Mouse (Mus musculus) midbrain, embryonic 15.5 days (tissue): ENCODE results near the gene Gm867. TPM values are rescaled to one million over a fixed set of nuclear protein-coding genes. Genes with fewer than 3 reads are reported as not detected.

Source experiments
- ATAC-seq: fragments of 200-750 bp; cut with Nextera tagmentation; replicated peaks from 2 replicates; pipeline ENCODE4 v1.8.0; 2017; ENCODE audit warnings: moderate TSS enrichment
- H3K27ac ChIP-seq: fragments of 300-500 bp; sonication (generic); 2 replicates; pipeline ENCODE4 v1.5.1; 2015; ENCODE audit warnings: mild to moderate bottlenecking, inconsistent platforms
- H3K27me3 ChIP-seq: fragments of 300-500 bp; sonication (generic); replicated peaks from 2 replicates; pipeline ENCODE4 v1.6.1; 2015; ENCODE audit warnings: inconsistent platforms
- H3K36me3 ChIP-seq: fragments of 300-500 bp; sonication (generic); replicated peaks from 2 replicates; pipeline ENCODE4 v1.6.1; 2015; ENCODE audit warnings: inconsistent platforms
- H3K4me1 ChIP-seq: fragments of 300-500 bp; sonication (generic); 2 replicates; pipeline ENCODE4 v1.6.1; 2015; ENCODE audit warnings: inconsistent platforms
- H3K4me2 ChIP-seq: fragments of 300-500 bp; sonication (generic); 2 replicates; pipeline ENCODE4 v1.6.1; 2015; ENCODE audit warnings: inconsistent platforms, mild to moderate bottlenecking, moderate library complexity
- H3K4me3 ChIP-seq: fragments of 300-500 bp; sonication (generic); 2 replicates; pipeline ENCODE4 v1.5.1; 2015; ENCODE audit warnings: mild to moderate bottlenecking, inconsistent platforms
- H3K9ac ChIP-seq: fragments of 300-500 bp; sonication (generic); 2 replicates; pipeline ENCODE4 v1.6.1; 2015; ENCODE audit warnings: mild to moderate bottlenecking, inconsistent platforms
- H3K9me3 ChIP-seq: fragments of 300-500 bp; sonication (generic); 2 replicates; pipeline ENCODE4 v1.6.1; 2016; ENCODE audit warnings: inconsistent platforms
- WGBS: fragments of 180-500 bp; shearing (Covaris S2); methylation state at CpG from one replicate; pipeline ENCODE4 v1.1.7; 2015; ENCODE audit warnings: mixed read lengths; 5-methylcytosine and 5-hydroxymethylcytosine counted together
- polyA plus RNA-seq: library from polyadenylated mRNA; unstranded; fragments of >200 nt; fragmentation: Nextera tagmentation; extraction: Ambion mirVana; gene quantifications from 2 replicates; pipeline ENCODE4 v1.2.1, GENCODE M21; 2015

Gene Gm867
- polyA plus RNA-seq, 1 experiment from 2014 or later, result 1.3 TPM

DNA sequence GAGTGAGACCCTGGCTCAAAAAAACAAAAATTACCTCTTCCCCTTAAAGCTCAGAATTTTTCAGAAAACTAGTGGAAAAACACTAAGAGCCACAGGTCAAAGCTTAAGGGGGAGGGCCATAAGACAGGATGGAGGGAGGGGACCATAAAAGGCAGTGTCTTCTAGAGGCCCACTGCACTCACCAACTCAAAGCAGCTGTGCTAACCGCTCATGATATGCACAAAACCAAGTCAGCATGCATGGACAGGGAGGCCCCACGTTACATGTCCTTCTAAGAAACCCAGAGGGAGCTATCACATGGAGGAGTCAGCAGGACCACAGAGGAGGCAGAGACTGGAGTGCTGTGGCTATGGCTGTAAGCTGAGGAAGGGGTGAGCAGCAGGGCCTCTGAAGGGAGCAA, 29.8 kb downstream of the Gm867 start:
- no peaks in the 10 kb centered on the region for H3K27me3 ChIP-seq
- no peaks in the 10 kb centered on the region for H3K4me1 ChIP-seq
- 90% methylated on average over 2 of the region's 2 CpGs for WGBS
- peaks cover 57% of the 10 kb centered on the region for H3K36me3 ChIP-seq
- no peak overlapping the region for H3K9ac ChIP-seq
- no peak overlapping the region for H3K4me3 ChIP-seq
- H3K4me2 ChIP-seq, result no peak overlapping the region
- no peak overlapping the region for H3K27ac ChIP-seq
- H3K9me3 ChIP-seq, result no peaks in the 10 kb centered on the region
- ATAC-seq, result no peak

DNA sequence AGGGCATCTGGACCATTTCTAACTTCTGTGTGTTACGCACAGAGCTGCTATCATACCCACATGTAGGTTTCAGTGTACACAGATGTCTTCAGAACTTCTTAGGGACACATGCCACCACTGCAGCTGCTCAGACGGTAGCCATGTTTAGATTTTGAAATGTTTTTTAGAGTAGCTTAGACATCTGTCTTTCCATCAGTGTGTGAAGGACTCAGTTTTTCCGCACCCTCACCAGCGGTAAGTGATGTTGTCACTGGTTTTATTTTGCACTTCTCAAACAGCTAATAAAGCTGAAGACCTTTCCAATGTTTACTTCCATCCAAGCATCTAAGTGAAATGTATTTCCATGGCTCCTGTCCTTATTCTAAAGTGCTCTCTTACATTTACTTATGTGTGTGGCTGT, 33.6 kb downstream of the Gm867 start:
- WGBS, result 94% methylated on average over 4 of the region's 4 CpGs

GRCm38 (mm10) chr10:75904391-75904790, 36.1 kb downstream of the Gm867 start:
- no peak for ATAC-seq
- no peak overlapping the region for H3K27ac ChIP-seq
- no peak overlapping the region for H3K4me3 ChIP-seq
- no peak overlapping the region for H3K9ac ChIP-seq
- no peaks in the 10 kb centered on the region for H3K27me3 ChIP-seq
- peaks cover 75% of the 10 kb centered on the region for H3K36me3 ChIP-seq
- no peaks in the 10 kb centered on the region for H3K9me3 ChIP-seq
- H3K4me2 ChIP-seq, result no peak overlapping the region
- no peaks in the 10 kb centered on the region for H3K4me1 ChIP-seq
- 93% methylated on average over 5 of the region's 5 CpGs for WGBS

More for the DNA sequence above, 33.6 kb downstream of the Gm867 start:
- Histone ChIP-seq H3K4me3 (no peak overlapping the region), H3K9ac (no peak overlapping the region), H3K27me3 (no peaks in the 10 kb centered on the region), H3K27ac (no peak overlapping the region), H3K4me1 (no peaks in the 10 kb centered on the region), H3K9me3 (no peaks in the 10 kb centered on the region), H3K4me2 (no peak overlapping the region), H3K36me3 (peaks cover 83% of the 10 kb centered on the region)
- ATAC-seq, result no peak

GRCm38 (mm10) chr10:75898846-75899245, 41.6 kb downstream of the Gm867 start:
- Histone ChIP-seq H3K27me3 (no peaks in the 10 kb centered on the region), H3K4me2 (no peak overlapping the region), H3K36me3 (peaks cover 60% of the 10 kb centered on the region), H3K27ac (no peak overlapping the region), H3K9ac (no peak overlapping the region), H3K4me1 (0 out of 2 replicates have a peak, but pooled peaks cover 4% of the 10 kb centered on the region), H3K9me3 (no peaks in the 10 kb centered on the region), H3K4me3 (no peak overlapping the region)
- WGBS, result 66% methylated on average over 3 of the region's 3 CpGs
- no peak for ATAC-seq

DNA sequence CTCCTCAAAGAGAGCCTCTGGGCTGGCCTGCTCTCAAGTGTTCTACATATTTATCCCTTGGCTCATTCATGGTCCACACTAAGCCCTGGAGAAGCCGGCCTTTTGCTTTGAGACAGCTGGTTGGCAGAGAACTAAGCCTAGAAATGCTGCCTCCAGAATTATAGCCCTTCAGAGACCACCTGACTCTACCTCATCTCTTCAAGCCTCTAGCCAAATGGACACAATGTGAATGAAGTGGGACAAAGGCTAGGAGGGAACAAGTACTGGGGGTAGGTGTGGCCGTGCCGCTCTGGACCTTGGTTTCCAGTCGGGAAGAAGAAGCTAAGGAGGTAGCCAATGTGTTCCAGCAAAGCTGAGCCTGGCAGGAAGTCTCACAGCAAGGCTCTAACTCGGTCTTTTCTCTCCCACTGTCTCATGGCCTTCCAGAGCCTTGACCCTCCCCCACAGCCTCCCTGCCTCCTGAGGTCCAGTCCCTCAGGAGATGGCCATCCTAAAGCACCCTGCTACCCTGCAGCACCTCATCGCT, 42.4 kb downstream of the Gm867 start:
- peaks cover 10% of the 10 kb centered on the region for H3K4me1 ChIP-seq
- no peak overlapping the region for H3K4me3 ChIP-seq
- H3K9me3 ChIP-seq, result no peaks in the 10 kb centered on the region
- WGBS, result 81% methylated on average over 6 of the region's 6 CpGs
- ATAC-seq, result no peak
- no peak overlapping the region for H3K9ac ChIP-seq
- no peaks in the 10 kb centered on the region for H3K27me3 ChIP-seq
- peaks cover 53% of the 10 kb centered on the region for H3K36me3 ChIP-seq
- no peak overlapping the region for H3K27ac ChIP-seq
- H3K4me2 ChIP-seq, result no peak overlapping the region

DNA sequence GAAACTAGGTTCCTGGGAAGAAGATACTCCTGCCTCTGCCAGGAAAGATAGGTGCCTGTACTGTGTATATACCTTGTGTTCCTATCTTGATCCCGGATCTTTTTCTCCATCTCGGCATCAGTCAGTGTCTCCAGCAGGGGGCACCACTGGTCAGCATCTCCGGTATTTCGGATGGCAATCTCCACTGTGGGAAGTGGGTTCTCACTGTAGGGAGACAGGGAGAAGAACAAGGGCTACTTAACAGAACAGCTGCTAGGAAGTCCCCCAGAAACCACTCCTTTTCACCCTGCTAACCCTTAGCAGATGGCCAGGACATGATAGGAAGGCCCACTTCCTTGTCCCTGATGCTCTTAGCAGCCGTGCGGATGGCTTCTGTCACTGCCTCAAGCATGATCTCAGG, 43.1 kb downstream of the Gm867 start:
- Histone ChIP-seq H3K4me1 (peaks cover 10% of the 10 kb centered on the region), H3K9me3 (no peaks in the 10 kb centered on the region), H3K4me2 (no peak overlapping the region), H3K4me3 (no peak overlapping the region), H3K27me3 (no peaks in the 10 kb centered on the region), H3K9ac (no peak overlapping the region), H3K27ac (no peak overlapping the region), H3K36me3 (peaks cover 46% of the 10 kb centered on the region)
- WGBS, result 33% methylated on average over 6 of the region's 6 CpGs
- ATAC-seq, result no peak

GRCm38 (mm10) chr10:75896208-75896607, 44.3 kb downstream of the Gm867 start:
- H3K4me2 ChIP-seq, result no peak overlapping the region
- no peak overlapping the region for H3K4me3 ChIP-seq
- H3K36me3 ChIP-seq, result peaks cover 35% of the 10 kb centered on the region
- H3K9ac ChIP-seq, result no peak overlapping the region
- peaks cover 10% of the 10 kb centered on the region for H3K4me1 ChIP-seq
- no peak for ATAC-seq
- 80% methylated on average over 1 of the region's 1 CpGs for WGBS
- no peak overlapping the region for H3K27ac ChIP-seq
- H3K9me3 ChIP-seq, result no peaks in the 10 kb centered on the region
- H3K27me3 ChIP-seq, result no peaks in the 10 kb centered on the region

- Histone ChIP-seq H3K4me1 (peaks cover 10% of the 10 kb centered on the region), H3K9ac (no peak overlapping the region), H3K27me3 (no peaks in the 10 kb centered on the region), H3K36me3 (peaks cover 32% of the 10 kb centered on the region), H3K27ac (no peak overlapping the region), H3K4me2 (no peak overlapping the region), H3K4me3 (no peak overlapping the region), H3K9me3 (no peaks in the 10 kb centered on the region)
- ATAC-seq, result no peak
- 92% methylated on average over 5 of the region's 5 CpGs for WGBS
These were observed 44.7 kb downstream of the Gm867 start for GRCm38 (mm10) chr10:75895730-75896129.

GRCm38 (mm10) chr10:75894601-75895000, 45.9 kb downstream of the Gm867 start:
- ATAC-seq, result no peak
- Histone ChIP-seq H3K4me1 (peaks cover 10% of the 10 kb centered on the region), H3K9ac (no peak overlapping the region), H3K4me3 (no peak overlapping the region), H3K36me3 (peaks cover 27% of the 10 kb centered on the region), H3K27me3 (no peaks in the 10 kb centered on the region), H3K9me3 (no peaks in the 10 kb centered on the region), H3K4me2 (no peak overlapping the region), H3K27ac (no peak overlapping the region)
- 75% methylated on average over 6 of the region's 6 CpGs for WGBS

DNA sequence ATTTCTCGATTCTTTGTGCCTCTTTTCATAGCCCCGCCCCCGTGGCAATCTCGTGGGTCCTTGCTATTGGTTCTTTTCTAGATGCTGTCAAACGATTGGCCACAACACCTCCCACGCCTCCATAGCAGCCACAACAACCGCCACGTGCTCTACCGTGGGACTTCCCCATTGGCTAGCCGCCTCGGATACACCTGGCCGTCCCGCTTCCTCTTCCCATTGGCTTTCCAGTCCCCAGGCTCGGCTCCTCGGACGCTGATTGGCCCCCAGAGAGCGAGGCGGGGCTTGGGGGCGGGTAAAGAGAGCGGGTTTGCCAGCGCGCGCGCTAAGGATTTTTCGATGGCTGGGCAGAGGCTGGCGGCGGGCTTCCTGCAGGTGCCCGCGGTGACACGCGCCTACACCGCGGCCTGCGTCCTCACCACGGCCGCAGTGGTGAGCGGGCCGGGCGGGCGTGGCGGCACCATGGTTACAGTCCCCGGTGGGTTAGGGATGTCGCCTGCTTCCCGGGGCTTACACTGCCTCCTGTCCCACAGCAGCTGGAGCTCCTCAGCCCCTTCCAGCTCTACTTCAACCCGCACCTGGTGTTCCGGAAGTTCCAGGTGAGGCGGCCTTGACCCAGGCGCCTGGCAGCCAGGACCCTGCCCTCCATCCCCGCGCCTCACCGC, 47.3 kb downstream of the Gm867 start, which contains the start of gene Derl3:
Derl3 (plus strand) TSS at position 325 of the 662 bp plus-strand sequence.
- Histone ChIP-seq H3K27me3 (no peaks in the 10 kb centered on the region), H3K36me3 (peaks cover 24% of the 10 kb centered on the region), H3K4me1 (peaks cover 7% of the 10 kb centered on the region), H3K27ac (peak within 1 kb of the TSS; percentile 55), H3K4me3 (peak within 1 kb of the TSS; percentile 42), H3K4me2 (peak within 1 kb of the TSS; percentile 94), H3K9ac (peak within 1 kb of the TSS; percentile 40), H3K9me3 (no peaks in the 10 kb centered on the region)
- WGBS, result 1% methylated on average over 50 of the region's 51 CpGs
- peak; percentile 100 for ATAC-seq

DNA sequence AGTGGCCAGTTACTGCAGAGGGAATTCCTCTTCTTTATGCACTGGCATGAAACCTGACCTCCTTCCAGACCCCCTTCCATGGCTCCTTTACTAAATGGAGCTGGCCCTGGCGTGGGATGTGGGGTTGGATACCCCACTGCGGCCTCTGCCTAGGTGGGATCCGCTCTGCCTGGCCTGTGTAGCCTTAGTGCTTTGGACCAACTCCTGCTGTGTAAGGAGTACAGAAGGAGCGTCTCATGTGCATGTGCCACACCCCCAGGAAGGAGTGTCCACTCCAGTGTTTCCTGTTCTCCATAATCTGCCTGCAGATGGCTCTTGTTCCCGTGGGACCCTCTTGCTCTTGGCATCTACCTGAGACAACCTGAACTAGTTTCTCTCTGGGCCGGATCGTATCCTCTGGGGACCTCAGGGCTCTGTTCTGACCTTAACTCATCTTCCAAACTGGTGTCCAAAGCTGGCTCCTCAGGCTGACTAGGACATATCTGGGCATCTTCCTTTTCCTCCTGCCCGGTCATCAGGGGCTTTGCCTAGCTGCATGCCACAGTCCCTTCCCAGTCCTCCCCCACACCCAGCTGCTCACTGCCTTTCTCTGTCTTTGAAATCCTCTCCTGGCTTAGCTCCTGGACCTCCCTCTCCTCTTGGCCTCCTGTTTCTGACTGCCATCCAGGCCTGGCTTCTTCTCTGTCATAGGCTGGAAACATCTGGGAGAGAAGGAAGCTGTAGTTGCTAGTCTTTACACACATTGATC, 50.9 kb downstream of the Gm867 start:
- Histone ChIP-seq H3K9ac (no peak overlapping the region), H3K4me3 (no peak overlapping the region), H3K9me3 (no peaks in the 10 kb centered on the region), H3K36me3 (no peaks in the 10 kb centered on the region), H3K4me2 (no peak overlapping the region), H3K27ac (no peak overlapping the region), H3K4me1 (peaks cover 6% of the 10 kb centered on the region), H3K27me3 (no peaks in the 10 kb centered on the region)
- no peak for ATAC-seq
- 50% methylated on average over 8 of the region's 8 CpGs for WGBS
